ENCODE assay signal across 12 mouse cellular contexts in genomic region chr14:48930886-48931285, GRCm38 (mm10).
A peak's percentile ranks its signal among the peaks of the same experiment; 100 is the strongest.
DNase-seq lines count a peak whose midpoint lies in the region; ATAC-seq and TF ChIP-seq lines count a peak whose summit lies in the region.
"Had no signal": no experiment of that assay in that cellular context is flagged by ENCODE, and none has a peak within 500 bp of the region (broad histone marks: within the 10 kb centered on the region; RNA-seq: fewer than 3 reads in every experiment).

No protein-coding gene starts in this region.

- peak; percentile 94 for ATAC-seq in hindbrain, embryonic 16.5 days
- no peak for ATAC-seq in hindbrain, embryonic 13.5 days (ENCODE audit: low FRiP score)
- ATAC-seq in midbrain, embryonic 14.5 days (ENCODE audit: low FRiP score, low TSS enrichment): no peak; the same call in 1 of the 2 replicates
- no peak for ATAC-seq in midbrain, embryonic 13.5 days
- ATAC-seq in kidney, embryonic 16.5 days (ENCODE audit: low FRiP score, low TSS enrichment): no peak
- ATAC-seq: intestine, embryonic 16.5 days; lung, postnatal 0 days had no signal

- peak; percentile 39 for DNase-seq in midbrain, embryonic 14.5 days
- peak; percentile 45 to 54 for DNase-seq in cerebellum, adult 2 months
- DNase-seq in cerebellum, postnatal 4 days (ENCODE audit: low spot score in 2 of 2): peak; percentile 59 to 91
- DNase-seq: adrenal gland, adult 8-10 months had no signal

- no peaks in the 10 kb centered on the region for H3K27me3 ChIP-seq in hindbrain, embryonic 16.5 days (replicated peaks; ENCODE audit: control insufficient read depth, insufficient read depth, low read length)
- H3K27me3 ChIP-seq in hindbrain, embryonic 13.5 days: no peaks in the 10 kb centered on the region
- H3K27me3 ChIP-seq in midbrain, embryonic 14.5 days (ENCODE audit: control insufficient read depth, insufficient read depth, low read length): no peaks in the 10 kb centered on the region
- H3K27me3 ChIP-seq in midbrain, embryonic 13.5 days: no peaks in the 10 kb centered on the region; the same call in 1 of the 2 replicates
- H3K27me3 ChIP-seq in cerebellum, adult 2 months (ENCODE audit: control insufficient read depth, insufficient read depth, low read length): no peaks in the 10 kb centered on the region
- H3K27me3 ChIP-seq in kidney, embryonic 16.5 days (ENCODE audit: insufficient read depth, low read length): no peaks in the 10 kb centered on the region
- H3K27me3 ChIP-seq: limb, embryonic 15.5 days had no signal

- H3K4me2 ChIP-seq in hindbrain, embryonic 16.5 days (ENCODE audit: low read length): no peak overlapping the region
- no peak overlapping the region for H3K4me2 ChIP-seq in hindbrain, embryonic 13.5 days
- H3K4me2 ChIP-seq in midbrain, embryonic 14.5 days (ENCODE audit: low read length): no peak overlapping the region
- H3K4me2 ChIP-seq in midbrain, embryonic 13.5 days (replicated peaks): no peak overlapping the region
- H3K4me2 ChIP-seq in kidney, embryonic 16.5 days (replicated peaks; ENCODE audit: low read depth, low read length): no peak overlapping the region
- H3K4me2 ChIP-seq: limb, embryonic 15.5 days had no signal

- no peak for TF ChIP-seq CTCF in cerebellum, adult 2 months (IDR thresholded peaks at IDR 0.05; ENCODE audit: borderline replicate concordance, insufficient read depth, low read depth, low read length)

- no peak for TF ChIP-seq POLR2A in cerebellum, adult 2 months (IDR thresholded peaks at IDR 0.05; ENCODE audit: borderline replicate concordance, insufficient read depth, low read length)

- H3K4me1 ChIP-seq in hindbrain, embryonic 16.5 days (ENCODE audit: control insufficient read depth, insufficient read depth, low read depth, low read length): no peaks in the 10 kb centered on the region; the same call in 1 of the 2 replicates
- H3K4me1 ChIP-seq in hindbrain, embryonic 13.5 days (replicated peaks): no peaks in the 10 kb centered on the region
- 0 out of 2 replicates have a peak, but pooled peaks cover 4% of the 10 kb centered on the region for H3K4me1 ChIP-seq in midbrain, embryonic 14.5 days (ENCODE audit: control insufficient read depth, insufficient read depth, low read length)
- H3K4me1 ChIP-seq in midbrain, embryonic 13.5 days (replicated peaks): 0 out of 2 replicates have a peak, but pooled peaks cover 6% of the 10 kb centered on the region
- H3K4me1 ChIP-seq in cerebellum, adult 2 months (ENCODE audit: control insufficient read depth, insufficient read depth, low read length): peaks cover 6% of the 10 kb centered on the region
- no peaks in the 10 kb centered on the region for H3K4me1 ChIP-seq in kidney, embryonic 16.5 days (ENCODE audit: insufficient read depth, low read length)
- H3K4me1 ChIP-seq: limb, embryonic 15.5 days had no signal

- no peaks in the 10 kb centered on the region for H3K9me3 ChIP-seq in hindbrain, embryonic 16.5 days (ENCODE audit: control insufficient read depth, low read length)
- no peaks in the 10 kb centered on the region for H3K9me3 ChIP-seq in hindbrain, embryonic 13.5 days
- H3K9me3 ChIP-seq in midbrain, embryonic 14.5 days (ENCODE audit: control insufficient read depth, low read length): no peaks in the 10 kb centered on the region
- H3K9me3 ChIP-seq in midbrain, embryonic 13.5 days: no peaks in the 10 kb centered on the region
- no peaks in the 10 kb centered on the region for H3K9me3 ChIP-seq in kidney, embryonic 16.5 days (ENCODE audit: low read length)
- H3K9me3 ChIP-seq: limb, embryonic 15.5 days had no signal

- H3K36me3 ChIP-seq in hindbrain, embryonic 16.5 days (ENCODE audit: control insufficient read depth, insufficient read depth, low read length): no peaks in the 10 kb centered on the region
- no peaks in the 10 kb centered on the region for H3K36me3 ChIP-seq in hindbrain, embryonic 13.5 days
- H3K36me3 ChIP-seq in midbrain, embryonic 14.5 days (ENCODE audit: control insufficient read depth, insufficient read depth, low read length): no peaks in the 10 kb centered on the region
- no peaks in the 10 kb centered on the region for H3K36me3 ChIP-seq in midbrain, embryonic 13.5 days
- no peaks in the 10 kb centered on the region for H3K36me3 ChIP-seq in kidney, embryonic 16.5 days (ENCODE audit: insufficient read depth, low read length)
- H3K36me3 ChIP-seq: limb, embryonic 15.5 days had no signal

- 54% methylated on average over 9 of the region's 9 CpGs for WGBS in hindbrain, embryonic 16.5 days
- WGBS in hindbrain, embryonic 13.5 days: 79% methylated on average over 9 of the region's 9 CpGs
- 83% methylated on average over 9 of the region's 9 CpGs for WGBS in midbrain, embryonic 14.5 days
- WGBS in midbrain, embryonic 13.5 days: 87% methylated on average over 9 of the region's 9 CpGs
- 4% methylated on average over 9 of the region's 9 CpGs for WGBS in cerebellum, adult 2 months
- WGBS in kidney, embryonic 16.5 days: 77% methylated on average over 9 of the region's 9 CpGs

- no peak overlapping the region for H3K27ac ChIP-seq in hindbrain, embryonic 16.5 days (ENCODE audit: low read depth, low read length)
- H3K27ac ChIP-seq in hindbrain, embryonic 13.5 days: no peak overlapping the region
- H3K27ac ChIP-seq in midbrain, embryonic 14.5 days (replicated peaks; ENCODE audit: low read depth, low read length): no peak overlapping the region
- no peak overlapping the region for H3K27ac ChIP-seq in midbrain, embryonic 13.5 days
- H3K27ac ChIP-seq in cerebellum, adult 2 months (ENCODE audit: insufficient read depth, low read length): no peak overlapping the region
- no peak overlapping the region for H3K27ac ChIP-seq in kidney, embryonic 16.5 days (ENCODE audit: low read length)
- H3K27ac ChIP-seq: limb, embryonic 15.5 days had no signal

- H3K9ac ChIP-seq in hindbrain, embryonic 16.5 days (ENCODE audit: low read depth, low read length): no peak overlapping the region
- H3K9ac ChIP-seq in hindbrain, embryonic 13.5 days: no peak overlapping the region
- H3K9ac ChIP-seq in midbrain, embryonic 14.5 days (replicated peaks; ENCODE audit: low read length): no peak overlapping the region
- H3K9ac ChIP-seq in midbrain, embryonic 13.5 days (replicated peaks): no peak overlapping the region
- no peak overlapping the region for H3K9ac ChIP-seq in kidney, embryonic 16.5 days (replicated peaks; ENCODE audit: low read length)
- H3K9ac ChIP-seq: limb, embryonic 15.5 days had no signal

- H3K4me3 ChIP-seq in hindbrain, embryonic 16.5 days (ENCODE audit: low read length): no peak overlapping the region
- H3K4me3 ChIP-seq in hindbrain, embryonic 13.5 days: no peak overlapping the region
- no peak overlapping the region for H3K4me3 ChIP-seq in midbrain, embryonic 14.5 days (replicated peaks; ENCODE audit: low read depth, low read length)
- no peak overlapping the region for H3K4me3 ChIP-seq in midbrain, embryonic 13.5 days (replicated peaks)
- no peak overlapping the region for H3K4me3 ChIP-seq in cerebellum, adult 2 months (replicated peaks; ENCODE audit: insufficient read depth, low read depth, low read length)
- H3K4me3 ChIP-seq in kidney, embryonic 16.5 days (ENCODE audit: low read length): no peak overlapping the region
- H3K4me3 ChIP-seq: erythroblast, embryonic 14.5 days; limb, embryonic 15.5 days had no signal
